Mouse (Mus musculus): Measurements from ENCODE around the gene Pacsin2. TPM values are rescaled to one million over a fixed set of nuclear protein-coding genes. Genes with fewer than 3 reads are reported as not detected.

The Pacsin2 gene
- polyA plus RNA-seq, 1 experiment from 2014 or later = 53.3 TPM

GRCm38 (mm10) chr15:83350859-83351258 is 113.5 kb downstream of the Pacsin2 start:
- Histone ChIP-seq H3K9me3 (no peaks in the 10 kb centered on the region), H3K27me3 (no peaks in the 10 kb centered on the region), H3K36me3 (peaks cover 7% of the 10 kb centered on the region; the same call in 1 of the 2 replicates), H3K4me1 (peaks cover 15% of the 10 kb centered on the region), H3K27ac (no peak overlapping the region), H3K9ac (peak overlapping the region; percentile 68), H3K4me3 (peak overlapping the region; percentile 84; the same call in 1 of the 2 replicates), H3K4me2 (replicated peaks) (peak overlapping the region; percentile 89)
- no peak for ATAC-seq (ENCODE audit: low FRiP score, low read depth)
- WGBS = 54% methylated on average over 2 of the region's 2 CpGs

GRCm38 (mm10) chr15:83349954-83350711 is 114.3 kb downstream of the Pacsin2 start, which contains the start of gene Arfgap3:
Gene Arfgap3, minus strand, starts transcription at chr15:83350247.
- H3K9me3 ChIP-seq = no peaks in the 10 kb centered on the region
- H3K36me3 ChIP-seq = peaks cover 8% of the 10 kb centered on the region; the same call in 1 of the 2 replicates
- peaks cover 15% of the 10 kb centered on the region for H3K4me1 ChIP-seq
- peak within 1 kb of the TSS; percentile 58; the same call in 1 of the 2 replicates for H3K27ac ChIP-seq
- WGBS = under 1% methylated on average over 60 of the region's 60 CpGs
- peak within 1 kb of the TSS; percentile 89 for H3K4me2 ChIP-seq (replicated peaks)
- no peaks in the 10 kb centered on the region for H3K27me3 ChIP-seq
- peak within 1 kb of the TSS; percentile 84 for H3K4me3 ChIP-seq
- peak within 1 kb of the TSS; percentile 90 for H3K9ac ChIP-seq
- peak; percentile 94 for ATAC-seq (ENCODE audit: low FRiP score, low read depth)

GRCm38 (mm10) chr15:83349225-83349953 is 115.0 kb downstream of the Pacsin2 start:
- Histone ChIP-seq H3K27me3 (no peaks in the 10 kb centered on the region), H3K4me1 (peaks cover 15% of the 10 kb centered on the region), H3K9ac (peak overlapping the region; percentile 90), H3K9me3 (no peaks in the 10 kb centered on the region), H3K4me2 (replicated peaks) (peak overlapping the region; percentile 89), H3K36me3 (peaks cover 8% of the 10 kb centered on the region; the same call in 1 of the 2 replicates), H3K4me3 (peak overlapping the region; percentile 84), H3K27ac (peak overlapping the region; percentile 58; the same call in 1 of the 2 replicates)
- 17% methylated on average over 8 of the region's 8 CpGs for WGBS
- ATAC-seq (ENCODE audit: low FRiP score, low read depth) = no peak

GRCm38 (mm10) chr15:83348747-83349146 is 115.7 kb downstream of the Pacsin2 start:
- ATAC-seq (ENCODE audit: low FRiP score, low read depth) = no peak
- H3K9me3 ChIP-seq = no peaks in the 10 kb centered on the region
- H3K36me3 ChIP-seq = peaks cover 8% of the 10 kb centered on the region; the same call in 1 of the 2 replicates
- H3K4me2 ChIP-seq (replicated peaks) = peak overlapping the region; percentile 89
- H3K4me3 ChIP-seq = peak overlapping the region; percentile 84
- H3K4me1 ChIP-seq = peaks cover 15% of the 10 kb centered on the region
- no peak overlapping the region for H3K27ac ChIP-seq
- no peaks in the 10 kb centered on the region for H3K27me3 ChIP-seq
- H3K9ac ChIP-seq = peak overlapping the region; percentile 90; the same call in 1 of the 2 replicates
- WGBS = 70% methylated on average over 4 of the region's 4 CpGs

- H3K9me3 ChIP-seq = no peaks in the 10 kb centered on the region
- 90% methylated on average over 15 of the region's 15 CpGs for WGBS
- no peak for ATAC-seq (ENCODE audit: low FRiP score, low read depth)
Observed at GRCm38 (mm10) chr15:83345898-83346529, 118.4 kb downstream of the Pacsin2 start.

GRCm38 (mm10) chr15:83344956-83345355 is 119.5 kb downstream of the Pacsin2 start:
- Histone ChIP-seq H3K27me3 (no peaks in the 10 kb centered on the region), H3K4me3 (no peak overlapping the region), H3K4me2 (replicated peaks) (no peak overlapping the region), H3K4me1 (peaks cover 11% of the 10 kb centered on the region), H3K27ac (no peak overlapping the region), H3K36me3 (peaks cover 40% of the 10 kb centered on the region), H3K9me3 (no peaks in the 10 kb centered on the region), H3K9ac (0 out of 2 replicates have a peak overlapping the region, but pooled peaks have one; percentile 3)
- no peak for ATAC-seq (ENCODE audit: low FRiP score, low read depth)
- WGBS = 71% methylated on average over 7 of the region's 7 CpGs

More at GRCm38 (mm10) chr15:83345898-83346529, 118.4 kb downstream of the Pacsin2 start:
- H3K36me3 ChIP-seq = peaks cover 29% of the 10 kb centered on the region
- H3K4me3 ChIP-seq = no peak overlapping the region
- H3K9ac ChIP-seq = no peak overlapping the region
- H3K4me2 ChIP-seq (replicated peaks) = no peak overlapping the region
- H3K27ac ChIP-seq = no peak overlapping the region
- H3K27me3 ChIP-seq = no peaks in the 10 kb centered on the region
- H3K4me1 ChIP-seq = peaks cover 15% of the 10 kb centered on the region

- Histone ChIP-seq H3K36me3 (peaks cover 40% of the 10 kb centered on the region), H3K27ac (no peak overlapping the region), H3K9ac (no peak overlapping the region), H3K4me1 (peaks cover 8% of the 10 kb centered on the region), H3K27me3 (no peaks in the 10 kb centered on the region), H3K4me2 (replicated peaks) (no peak overlapping the region), H3K9me3 (no peaks in the 10 kb centered on the region), H3K4me3 (no peak overlapping the region)
- 35% methylated on average over 7 of the region's 7 CpGs for WGBS
- ATAC-seq (ENCODE audit: low FRiP score, low read depth) = no peak
Observed at GRCm38 (mm10) chr15:83344157-83344556, 120.2 kb downstream of the Pacsin2 start.

- no peak overlapping the region for H3K27ac ChIP-seq
- no peak overlapping the region for H3K4me2 ChIP-seq (replicated peaks)
- H3K4me1 ChIP-seq = no peaks in the 10 kb centered on the region
- no peaks in the 10 kb centered on the region for H3K9me3 ChIP-seq
- ATAC-seq (ENCODE audit: low FRiP score, low read depth) = no peak
- WGBS = 79% methylated on average over 6 of the region's 6 CpGs
- no peak overlapping the region for H3K4me3 ChIP-seq
- H3K9ac ChIP-seq = no peak overlapping the region
- H3K36me3 ChIP-seq = peaks cover 75% of the 10 kb centered on the region
- H3K27me3 ChIP-seq = no peaks in the 10 kb centered on the region
Observed at GRCm38 (mm10) chr15:83338908-83339307, 125.5 kb downstream of the Pacsin2 start.

GRCm38 (mm10) chr15:83337903-83338870 is 126.2 kb downstream of the Pacsin2 start:
- Histone ChIP-seq H3K27me3 (no peaks in the 10 kb centered on the region), H3K36me3 (peaks cover 80% of the 10 kb centered on the region), H3K4me2 (replicated peaks) (no peak overlapping the region), H3K4me1 (no peaks in the 10 kb centered on the region), H3K9ac (no peak overlapping the region), H3K27ac (no peak overlapping the region), H3K4me3 (no peak overlapping the region), H3K9me3 (no peaks in the 10 kb centered on the region)
- no peak for ATAC-seq (ENCODE audit: low FRiP score, low read depth)
- WGBS = 77% methylated on average over 8 of the region's 8 CpGs

- Histone ChIP-seq H3K9me3 (no peaks in the 10 kb centered on the region), H3K27me3 (no peaks in the 10 kb centered on the region), H3K4me3 (no peak overlapping the region), H3K9ac (no peak overlapping the region), H3K27ac (no peak overlapping the region), H3K36me3 (peaks cover 92% of the 10 kb centered on the region), H3K4me2 (replicated peaks) (no peak overlapping the region), H3K4me1 (no peaks in the 10 kb centered on the region)
- no peak for ATAC-seq (ENCODE audit: low FRiP score, low read depth)
- WGBS = 78% methylated on average over 3 of the region's 3 CpGs
Observed at GRCm38 (mm10) chr15:83332373-83332772, 132.0 kb downstream of the Pacsin2 start.

- Histone ChIP-seq H3K36me3 (peaks cover 92% of the 10 kb centered on the region), H3K27ac (no peak overlapping the region), H3K4me1 (no peaks in the 10 kb centered on the region), H3K27me3 (no peaks in the 10 kb centered on the region), H3K9ac (no peak overlapping the region), H3K4me2 (replicated peaks) (no peak overlapping the region), H3K4me3 (no peak overlapping the region), H3K9me3 (no peaks in the 10 kb centered on the region)
- no peak for ATAC-seq (ENCODE audit: low FRiP score, low read depth)
- 81% methylated on average over 5 of the region's 5 CpGs for WGBS
Observed at GRCm38 (mm10) chr15:83328952-83329351, 135.5 kb downstream of the Pacsin2 start.

All from limb, embryonic 13.5 days (tissue).